Mouse (Mus musculus) cerebellum, adult (tissue): ENCODE data around the gene Zbtb8a.
"Not testable (repeated sequence)": the region's sequence is repeated elsewhere in the genome, so short reads cannot be mapped to it uniquely, and the experiment has no call there.

Experiments
- ATAC-seq: cut with Nextera tagmentation; 2 replicates; pipeline ENCODE4 v1.9.2; 2017; ENCODE audit warnings: mild to moderate bottlenecking, moderate library complexity, mixed read lengths; ENCODE audit not compliant: insufficient number of reproducible peaks, low FRiP score, low TSS enrichment

Zbtb8a gene

GRCm38 (mm10) chr4:129377601-129378390, at the start of gene Zbtb8a:
Gene Zbtb8a, minus strand, starts transcription at chr4:129378116.
- peak; percentile 56; the same call in 1 of the 2 replicates for ATAC-seq

- no peak for ATAC-seq
Measured at GRCm38 (mm10) chr4:129418321-129418720, 40.4 kb upstream of the Zbtb8a start.

DNA sequence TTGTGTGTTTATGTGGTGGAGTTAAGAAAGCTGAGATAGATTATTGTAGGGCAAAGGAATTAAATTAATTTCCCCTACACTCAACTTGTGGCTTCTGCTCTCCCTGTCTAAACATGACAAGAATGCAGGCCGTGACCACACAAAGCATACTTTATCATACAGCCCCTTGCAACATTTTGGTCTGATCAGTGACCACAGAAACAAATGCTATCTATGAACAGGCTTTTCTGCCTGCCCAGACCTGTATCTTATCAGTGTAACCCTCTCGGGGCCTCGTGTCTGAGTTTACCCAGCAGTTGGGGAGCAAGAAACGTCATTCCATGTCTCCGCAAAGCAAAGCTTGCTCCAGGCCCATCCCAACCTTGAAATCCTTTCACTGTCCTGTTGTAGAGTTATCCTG, 38.6 kb upstream of the Zbtb8a start:
- no peak for ATAC-seq

GRCm38 (mm10) chr4:129415892-129416291, 38.0 kb upstream of the Zbtb8a start:
- ATAC-seq = no peak

DNA sequence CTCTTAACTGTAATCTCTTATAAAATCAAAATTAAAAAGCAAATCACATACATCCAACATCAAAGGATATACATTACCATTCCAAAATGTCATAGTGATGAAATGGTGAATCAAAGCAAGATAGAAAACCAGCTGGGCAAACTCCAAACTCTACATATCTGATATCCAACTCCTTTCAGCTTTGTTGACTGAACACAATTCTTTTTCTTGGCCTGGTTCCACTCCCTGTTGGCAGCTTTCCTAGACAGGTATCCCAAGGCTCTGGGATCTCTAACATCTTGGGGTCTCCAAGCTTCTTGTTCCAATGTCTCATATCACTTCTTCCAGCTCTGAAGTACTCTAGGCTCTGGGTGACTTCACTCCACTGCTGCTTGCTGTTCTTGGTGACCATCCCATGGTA, 33.1 kb upstream of the Zbtb8a start:
- no peak for ATAC-seq

DNA sequence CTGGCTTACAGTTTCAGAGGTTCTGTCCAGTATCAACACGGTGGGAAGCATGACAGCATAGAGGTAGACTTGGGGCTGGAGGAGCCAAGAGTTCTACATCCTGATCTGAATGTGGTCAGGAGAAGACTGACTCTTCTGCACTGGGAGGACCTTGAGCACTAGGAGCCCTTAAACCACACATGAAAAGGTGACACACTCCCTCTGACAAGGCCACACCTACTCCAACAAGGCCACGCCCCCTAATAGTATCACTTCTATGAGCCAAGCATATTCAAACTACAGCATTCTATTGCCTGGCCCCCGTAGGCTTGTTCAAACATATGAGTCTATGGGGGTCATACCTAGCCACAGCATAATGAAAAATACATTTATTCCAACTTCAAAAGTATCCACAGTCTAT, 32.6 kb upstream of the Zbtb8a start:
- ATAC-seq = not testable (repeated sequence)

DNA sequence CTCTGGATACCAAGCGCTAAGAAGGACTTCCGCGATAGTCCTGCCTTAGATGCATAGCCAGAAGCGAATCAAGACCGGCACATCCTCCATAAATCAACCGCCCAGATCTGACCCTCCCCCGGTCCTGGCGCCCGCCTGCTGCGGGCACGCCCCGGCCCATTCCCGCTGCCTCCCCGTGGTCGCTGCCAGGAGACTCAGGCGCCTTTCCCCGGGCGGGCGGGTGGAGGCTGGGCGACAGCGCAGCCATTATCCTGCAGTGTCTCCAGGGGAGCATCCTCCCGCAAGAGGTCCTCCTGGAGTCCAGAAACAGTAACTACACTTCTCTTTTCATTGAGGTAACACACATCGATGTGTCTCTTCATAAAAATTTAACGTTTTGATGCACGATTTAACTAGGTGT, 28.5 kb upstream of the Zbtb8a start:
- ATAC-seq = peak; percentile 58; the same call in 1 of the 2 replicates

GRCm38 (mm10) chr4:129399813-129400212, 21.9 kb upstream of the Zbtb8a start:
- ATAC-seq = no peak

- ATAC-seq = no peak
Measured at GRCm38 (mm10) chr4:129396960-129397359, 19.0 kb upstream of the Zbtb8a start.

DNA sequence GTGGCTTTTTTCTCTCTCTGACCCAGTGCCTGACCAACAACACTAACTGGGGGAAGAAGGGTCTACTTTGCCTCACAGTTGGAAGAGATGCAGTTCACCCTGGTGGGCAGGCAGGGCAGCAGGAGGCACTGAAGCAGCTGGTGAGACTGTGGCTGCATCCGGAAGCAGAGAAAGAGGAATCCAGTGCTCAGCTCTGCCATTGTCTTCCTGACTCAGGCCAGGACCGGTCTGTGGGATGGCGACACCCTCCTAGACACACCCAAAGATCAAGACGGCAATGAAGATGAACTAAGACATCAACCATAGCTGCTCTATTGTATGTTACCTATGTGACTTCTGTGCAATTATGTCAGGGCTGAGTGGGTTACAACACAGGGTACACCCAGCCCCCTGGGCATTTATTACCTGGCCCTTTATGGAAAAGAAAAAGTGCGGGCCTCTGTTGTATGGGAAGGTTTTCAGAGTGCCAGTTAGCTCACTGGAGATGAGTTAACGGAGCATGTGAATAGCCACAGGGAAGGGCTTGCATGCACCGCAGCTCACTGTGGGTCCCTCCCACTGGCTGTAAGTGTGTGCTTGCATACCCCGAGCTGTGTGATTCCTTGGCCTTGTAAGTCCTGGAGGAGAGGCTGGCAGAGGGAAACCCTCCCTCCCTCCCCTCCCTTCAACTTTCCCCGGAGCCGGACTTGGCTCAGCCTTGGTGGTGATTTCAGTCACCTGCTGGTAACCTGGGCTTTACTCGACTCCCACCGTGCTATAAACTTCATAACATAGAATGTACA, 16.4 kb upstream of the Zbtb8a start:
- no peak for ATAC-seq

GRCm38 (mm10) chr4:129390936-129391557, 13.1 kb upstream of the Zbtb8a start:
- no peak for ATAC-seq

DNA sequence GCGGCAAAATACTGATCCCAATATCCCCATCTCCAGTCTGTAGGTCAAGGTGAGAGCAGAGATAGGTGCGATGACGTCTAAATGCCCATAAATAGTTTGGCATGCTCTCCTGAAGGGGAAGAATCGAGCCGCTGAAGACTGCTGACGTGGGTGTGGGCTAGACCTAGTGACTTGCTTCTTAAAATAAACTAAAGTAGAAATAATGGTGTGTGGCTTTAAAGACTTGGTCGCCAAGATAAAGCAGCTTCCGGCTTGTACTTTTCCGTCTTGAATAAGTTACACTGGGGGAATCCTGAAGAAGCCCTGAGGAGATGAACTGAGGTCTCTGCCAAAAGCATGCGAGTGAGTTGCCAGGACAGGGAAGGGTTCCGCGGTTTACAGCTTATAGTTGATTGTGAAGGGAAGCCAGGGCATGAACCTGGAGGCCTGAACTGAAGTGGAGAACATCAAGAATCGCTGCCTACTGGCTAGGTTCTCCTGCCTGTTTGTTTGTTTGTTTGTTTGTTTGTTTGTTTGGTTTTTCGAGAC, 12.4 kb upstream of the Zbtb8a start:
- ATAC-seq = no peak

- no peak for ATAC-seq
Measured at GRCm38 (mm10) chr4:129388404-129388803, 10.5 kb upstream of the Zbtb8a start.

GRCm38 (mm10) chr4:129386989-129387388, 9.1 kb upstream of the Zbtb8a start:
- ATAC-seq = no peak

DNA sequence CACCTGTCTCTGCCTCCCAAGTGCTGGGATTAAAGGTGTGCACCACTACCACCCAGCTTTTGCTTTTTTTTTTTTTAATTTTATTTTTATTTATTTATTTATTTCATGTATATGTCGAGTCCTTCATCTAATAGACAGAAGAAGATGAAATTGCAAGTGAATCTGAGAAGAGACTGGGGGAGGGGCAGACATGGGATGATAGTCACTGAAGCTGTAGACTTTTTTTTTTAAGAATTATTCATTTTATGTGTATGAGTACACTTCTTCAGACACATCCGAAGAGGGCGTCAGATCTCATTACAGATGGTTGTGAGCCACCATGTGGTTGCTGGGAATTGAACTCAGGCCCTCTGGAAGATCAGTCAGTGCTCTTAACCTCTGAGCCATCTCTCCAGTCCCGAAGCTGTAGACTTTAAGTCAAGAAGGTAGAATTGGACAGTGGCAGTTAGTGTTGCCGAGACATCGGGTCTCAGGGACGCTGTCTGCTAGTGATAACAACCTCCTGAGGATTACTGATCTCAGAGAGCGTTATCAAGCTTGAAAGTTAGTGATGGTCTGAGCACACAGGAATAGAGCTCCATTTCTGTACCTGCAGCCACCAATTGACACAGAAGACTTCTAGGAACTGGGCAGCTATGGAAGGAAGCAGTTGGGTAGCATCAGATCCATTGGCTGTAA, 8.5 kb upstream of the Zbtb8a start:
- ATAC-seq = no peak

DNA sequence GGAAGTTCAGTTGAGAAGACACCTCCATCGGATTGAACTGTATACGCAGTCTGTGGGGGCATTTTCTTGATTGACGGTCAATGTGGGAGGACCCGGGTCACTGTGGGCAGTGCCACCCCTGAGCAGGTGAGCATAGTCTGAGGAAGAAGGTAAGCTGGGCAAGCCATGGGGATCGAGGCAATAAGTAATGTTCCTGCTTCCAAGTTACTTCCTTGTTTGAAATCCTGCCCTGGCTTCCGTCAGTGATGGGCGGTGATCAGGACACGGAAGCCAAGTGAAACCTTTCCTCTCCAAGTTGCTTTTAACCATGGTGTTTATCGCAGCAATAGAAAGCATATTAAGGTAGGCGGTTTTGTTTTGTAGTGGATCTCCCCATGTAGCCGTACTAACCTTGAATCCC, 7.8 kb upstream of the Zbtb8a start:
- ATAC-seq = no peak

GRCm38 (mm10) chr4:129384440-129384839, 6.5 kb upstream of the Zbtb8a start:
- no peak for ATAC-seq

DNA sequence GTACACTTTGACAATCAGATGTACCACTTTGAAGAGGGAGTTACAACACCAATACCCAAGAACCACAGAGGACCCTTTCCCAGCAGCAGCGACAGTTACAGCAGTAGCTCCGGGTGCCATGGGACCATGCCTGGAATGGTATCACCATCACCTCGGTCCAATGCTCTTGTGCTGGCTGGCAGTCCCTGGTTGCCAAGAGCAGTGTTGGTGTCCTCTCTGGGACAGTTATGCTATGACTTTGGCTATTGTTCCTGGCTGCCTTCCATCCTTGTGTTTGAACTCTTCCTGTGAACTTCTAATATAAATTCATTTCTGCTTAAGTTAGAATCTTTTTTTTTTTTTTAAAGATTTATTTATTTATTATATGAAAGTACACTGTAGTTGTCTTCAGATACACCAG, 5.7 kb upstream of the Zbtb8a start:
- no peak for ATAC-seq

GRCm38 (mm10) chr4:129382488-129382887, 4.6 kb upstream of the Zbtb8a start:
- ATAC-seq = no peak

- ATAC-seq = no peak
Measured at GRCm38 (mm10) chr4:129382029-129382428, 4.1 kb upstream of the Zbtb8a start.
